Mouse (Mus musculus): ENCODE data around the gene St8sia1. TPM values are rescaled to one million over a fixed set of nuclear protein-coding genes. Genes with fewer than 3 reads are reported as not detected.

The St8sia1 gene
- total RNA-seq, 2 experiments from 2014 or later: 0.11 to 0.23 TPM

GRCm38 (mm10) chr6:142948955-142949357, 15.3 kb downstream of the St8sia1 start:
- TF ChIP-seq CTCF (IDR thresholded peaks at IDR 0.05): no peak
- DNase-seq: peak; percentile 27
- H3K27ac ChIP-seq: no peak overlapping the region
- intact Hi-C loops (cut with DNase I): no loop called here
- H3K4me3 ChIP-seq: no peak overlapping the region

DNA sequence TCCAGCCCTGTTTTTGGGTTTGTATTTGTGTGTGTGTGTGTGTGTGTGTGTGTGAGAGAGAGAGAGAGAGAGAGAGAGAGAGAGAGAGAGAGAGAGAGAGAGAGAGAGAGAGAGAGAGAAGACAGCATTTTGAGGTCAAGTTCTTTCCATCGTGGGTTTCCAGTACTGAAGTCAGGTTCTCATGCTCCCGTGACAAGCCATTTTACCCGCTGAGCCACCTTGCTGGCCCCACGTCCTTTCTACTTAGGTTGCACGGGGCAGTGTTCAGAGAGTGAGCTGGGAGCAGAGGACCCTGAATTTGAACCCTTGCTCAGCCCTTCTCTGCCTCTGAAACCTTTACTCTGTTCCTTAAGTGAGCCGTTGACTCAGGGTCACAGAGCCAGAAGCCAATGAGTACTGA, 17.2 kb downstream of the St8sia1 start:
- Histone ChIP-seq H3K4me3 (no peak overlapping the region), H3K27ac (no peak overlapping the region)
- intact Hi-C loops (cut with DNase I): no loop called here
- no peak for DNase-seq
- no peak for TF ChIP-seq CTCF (IDR thresholded peaks at IDR 0.05)

- Histone ChIP-seq H3K4me3 (no peak overlapping the region), H3K27ac (no peak overlapping the region)
- TF ChIP-seq CTCF (IDR thresholded peaks at IDR 0.05): no peak
- no peak for DNase-seq
- intact Hi-C loops (cut with DNase I): no loop called here
Measured at GRCm38 (mm10) chr6:142946069-142946871, 18.0 kb downstream of the St8sia1 start.

GRCm38 (mm10) chr6:142945461-142945860, 18.8 kb downstream of the St8sia1 start:
- intact Hi-C loops (cut with DNase I): no loop called here
- DNase-seq: no peak
- H3K27ac ChIP-seq: no peak overlapping the region
- TF ChIP-seq CTCF (IDR thresholded peaks at IDR 0.05): no peak
- no peak overlapping the region for H3K4me3 ChIP-seq

DNA sequence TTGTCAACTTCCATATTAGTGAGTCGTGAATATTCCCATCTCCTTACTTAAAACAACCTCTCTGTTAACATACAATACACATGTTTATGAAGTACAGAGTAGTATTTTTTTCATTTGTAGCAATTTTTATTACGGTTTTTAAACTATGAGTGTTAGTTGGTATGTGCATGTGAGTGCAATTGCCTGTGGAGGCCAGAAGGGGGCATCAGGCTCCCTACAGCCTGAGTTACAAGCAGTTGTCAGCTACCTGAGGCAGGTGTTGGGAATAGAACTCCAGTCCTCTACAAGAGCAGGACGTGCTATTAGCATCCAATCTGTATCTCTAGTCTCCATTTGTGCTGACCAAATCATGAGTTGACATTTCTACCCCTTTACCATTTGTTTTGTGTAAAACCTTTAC, 19.8 kb downstream of the St8sia1 start:
- H3K27ac ChIP-seq: no peak overlapping the region
- no peak for TF ChIP-seq CTCF (IDR thresholded peaks at IDR 0.05)
- intact Hi-C loops (cut with DNase I): no loop called here

DNA sequence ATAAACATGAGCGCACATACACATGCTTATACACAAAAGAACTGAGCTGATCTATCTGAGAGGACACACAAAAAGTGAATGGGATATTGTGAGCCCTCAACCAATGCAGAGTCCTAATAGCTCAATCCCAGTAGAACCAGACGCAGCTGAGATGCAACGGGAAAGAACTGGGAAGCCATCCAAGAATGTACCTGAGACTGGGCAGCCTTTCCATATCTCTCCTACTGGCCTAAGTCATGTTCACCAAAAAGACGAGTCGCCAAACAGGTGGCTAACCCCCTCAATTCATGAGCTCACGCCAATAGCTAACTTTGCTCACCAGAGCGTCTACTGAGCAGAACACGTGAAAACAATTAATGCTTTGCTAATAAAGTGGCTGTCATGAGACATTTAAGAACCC, 20.8 kb downstream of the St8sia1 start:
- H3K27ac ChIP-seq: no peak overlapping the region
- TF ChIP-seq CTCF (IDR thresholded peaks at IDR 0.05): no peak
- no peak overlapping the region for H3K4me3 ChIP-seq
- intact Hi-C loops (cut with DNase I): no loop called here
- no peak for DNase-seq

More for the DNA sequence above, 19.8 kb downstream of the St8sia1 start:
- no peak overlapping the region for H3K4me3 ChIP-seq
- DNase-seq: no peak

DNA sequence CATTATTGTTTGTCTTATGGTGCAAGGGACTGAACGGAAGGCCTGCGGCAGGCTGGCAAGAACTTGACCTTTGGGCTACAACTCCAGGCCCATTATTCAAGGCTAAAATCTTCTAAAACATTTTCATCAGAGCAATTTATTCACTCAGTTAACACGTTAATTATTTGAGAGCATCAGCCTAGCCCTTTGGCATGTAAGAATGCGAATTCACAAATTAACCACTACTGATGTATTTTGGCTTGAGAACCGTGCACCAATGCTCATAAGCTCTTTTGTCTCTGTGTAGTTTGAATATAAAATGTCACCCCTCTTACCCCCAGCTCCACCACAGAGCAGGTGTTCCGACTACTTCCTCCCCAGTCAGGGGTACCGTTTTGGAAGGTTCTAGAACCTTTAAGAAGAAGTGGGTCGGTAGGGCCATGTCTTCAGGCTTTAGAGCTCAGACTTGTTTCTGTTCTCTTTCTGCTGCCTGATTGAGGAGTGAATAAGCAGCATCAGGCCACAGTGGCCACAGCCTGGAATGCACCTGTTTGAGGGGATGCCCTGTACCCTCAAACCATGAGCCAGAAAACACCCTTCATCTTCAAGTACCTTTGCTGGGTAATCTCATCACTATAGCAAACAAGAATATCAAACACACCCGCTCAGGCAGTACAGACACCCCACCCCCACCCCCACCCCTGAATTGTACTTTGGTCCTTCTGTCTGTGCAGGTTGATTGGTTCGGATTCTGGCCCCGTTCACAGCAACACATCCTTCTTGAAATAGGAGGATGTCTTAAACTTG, 22.5 kb downstream of the St8sia1 start:
- Histone ChIP-seq H3K27ac (no peak overlapping the region), H3K4me3 (no peak overlapping the region)
- TF ChIP-seq CTCF (IDR thresholded peaks at IDR 0.05): no peak
- intact Hi-C loops (cut with DNase I): no loop called here
- DNase-seq: no peak

- intact Hi-C loops (cut with DNase I): no loop called here
- no peak for DNase-seq
- Histone ChIP-seq H3K27ac (no peak overlapping the region), H3K4me3 (no peak overlapping the region)
- TF ChIP-seq CTCF (IDR thresholded peaks at IDR 0.05): no peak
Measured at GRCm38 (mm10) chr6:142941078-142941477, 23.2 kb downstream of the St8sia1 start.

GRCm38 (mm10) chr6:142938549-142939345, 25.5 kb downstream of the St8sia1 start:
- TF ChIP-seq CTCF (IDR thresholded peaks at IDR 0.05): no peak
- no peak for DNase-seq
- Histone ChIP-seq H3K4me3 (no peak overlapping the region), H3K27ac (no peak overlapping the region)
- intact Hi-C loops (cut with DNase I): no loop called here

- Histone ChIP-seq H3K4me3 (no peak overlapping the region), H3K27ac (no peak overlapping the region)
- DNase-seq: no peak
- intact Hi-C loops (cut with DNase I): no loop called here
- no peak for TF ChIP-seq CTCF (IDR thresholded peaks at IDR 0.05)
Measured at GRCm38 (mm10) chr6:142938074-142938473, 26.2 kb downstream of the St8sia1 start.

DNA sequence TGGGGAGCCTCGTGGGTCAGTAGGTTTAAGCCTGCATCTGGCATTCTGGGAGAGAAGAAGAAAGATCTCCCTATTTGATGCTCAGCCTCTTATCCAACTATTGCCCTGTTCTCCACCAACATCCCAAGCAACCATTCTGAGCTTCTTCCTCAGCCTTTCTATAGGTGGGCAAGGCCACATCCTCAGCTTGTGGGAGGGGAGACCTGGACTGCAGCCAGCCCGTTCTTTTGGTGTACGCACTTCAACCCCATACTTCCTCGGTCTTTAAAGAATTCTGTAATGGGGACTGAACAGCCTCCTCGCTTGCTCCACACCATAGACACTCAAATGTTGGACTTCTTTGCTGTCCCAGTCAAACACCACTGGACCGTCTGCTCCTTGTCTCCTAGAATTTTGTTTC, 31.7 kb downstream of the St8sia1 start:
- no peak for DNase-seq
- intact Hi-C loops (cut with DNase I): no loop called here
- no peak overlapping the region for H3K4me3 ChIP-seq
- TF ChIP-seq CTCF (IDR thresholded peaks at IDR 0.05): no peak
- no peak overlapping the region for H3K27ac ChIP-seq

GRCm38 (mm10) chr6:142932144-142932543, 32.1 kb downstream of the St8sia1 start:
- no peak overlapping the region for H3K4me3 ChIP-seq
- TF ChIP-seq CTCF (IDR thresholded peaks at IDR 0.05): no peak
- intact Hi-C loops (cut with DNase I): no loop called here
- no peak overlapping the region for H3K27ac ChIP-seq
- no peak for DNase-seq
